Mouse (Mus musculus): ENCODE measurements around the gene Rcsd1. TPM values are rescaled to one million over a fixed set of nuclear protein-coding genes. Genes with fewer than 3 reads are reported as not detected.

The Rcsd1 gene
- 10 to 100 TPM; 27.8 to 32.6 TPM for total RNA-seq (2021)
- long read RNA-seq, experiment 1, full-length matches to known transcripts, result 33 of 46 reads
- long read RNA-seq, experiment 1, partial matches to known transcripts, result 5 of 46 reads
- long read RNA-seq, experiment 1, other reads (novel, unspliced or antisense), result 8 of 46 reads
- long read RNA-seq, experiment 2, full-length matches to known transcripts, result 13 of 17 reads
- long read RNA-seq, experiment 2, partial matches to known transcripts, result 2 of 17 reads
- long read RNA-seq, experiment 2, other reads (novel, unspliced or antisense), result 2 of 17 reads

- no peak for DNase-seq
These were observed at the start of gene Rcsd1 for GRCm38 (mm10) chr1:165709629-165710256. Rcsd1 (minus strand) TSS chr1:165709757.

DNA sequence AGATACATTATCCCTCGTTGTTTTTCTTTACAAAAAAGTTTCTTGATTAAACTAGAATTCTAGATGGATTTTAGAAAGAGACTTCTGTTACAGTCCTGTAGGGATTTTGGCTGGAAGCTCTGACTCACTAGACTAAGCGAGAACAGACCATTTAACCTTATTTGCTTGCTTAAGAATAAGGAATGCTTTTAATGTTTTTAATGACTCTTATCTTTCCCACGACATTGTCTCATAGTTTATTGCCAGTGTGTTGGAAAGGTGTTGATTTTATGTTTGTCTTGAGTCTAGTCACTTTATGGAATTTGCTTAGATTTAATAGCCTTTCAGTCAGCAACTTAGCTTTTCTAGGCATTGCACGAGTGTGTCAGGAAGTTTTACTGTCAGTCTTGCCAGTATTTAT, 45.6 kb upstream of the Rcsd1 start:
- DNase-seq, result no peak

- DNase-seq, result no peak
These were observed 44.6 kb upstream of the Rcsd1 start for GRCm38 (mm10) chr1:165754205-165754604.

GRCm38 (mm10) chr1:165751838-165752237, 42.3 kb upstream of the Rcsd1 start:
- DNase-seq, result no peak

- no peak for DNase-seq
These were observed 41.6 kb upstream of the Rcsd1 start for GRCm38 (mm10) chr1:165751142-165751541.

DNA sequence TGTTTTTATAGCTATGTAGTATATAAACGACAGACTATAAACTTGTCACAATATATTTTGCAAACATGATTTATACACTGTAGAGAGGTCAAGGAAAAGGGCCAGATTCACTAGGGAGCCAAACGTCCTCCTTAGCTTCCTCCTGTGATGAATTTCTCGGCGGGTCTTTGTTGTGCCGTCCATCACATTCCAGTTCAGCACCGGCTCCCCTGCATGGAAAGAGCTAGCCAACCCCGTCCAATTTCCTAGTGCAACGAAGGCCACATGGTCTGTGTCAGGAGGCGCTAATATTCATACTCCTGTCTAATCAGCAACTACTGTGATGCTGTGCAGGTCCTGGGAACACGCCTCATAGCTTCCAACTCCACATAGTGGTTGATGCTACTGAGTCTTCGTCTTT, 38.5 kb upstream of the Rcsd1 start:
- DNase-seq, result no peak

- no peak for DNase-seq
These were observed 32.4 kb upstream of the Rcsd1 start for GRCm38 (mm10) chr1:165741989-165742388.

DNA sequence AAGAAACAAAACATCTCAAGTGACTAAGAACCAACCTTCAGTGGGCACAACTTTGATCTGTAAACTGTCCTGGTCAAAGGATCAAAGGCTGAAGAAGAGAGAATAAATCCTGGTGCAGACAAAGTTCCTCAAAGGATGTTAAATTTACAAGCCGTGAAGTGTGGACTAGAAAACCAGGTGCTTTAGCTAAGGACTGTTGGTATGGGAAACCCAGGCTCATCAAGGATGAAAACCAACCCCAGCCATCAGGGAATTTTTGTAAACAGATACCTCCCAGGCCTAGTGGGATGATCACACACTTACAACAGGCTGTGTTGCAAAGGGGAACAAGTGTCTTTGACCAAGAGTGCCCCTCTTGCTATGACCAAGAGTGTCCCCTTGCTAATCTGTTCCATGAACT, 29.4 kb upstream of the Rcsd1 start:
- DNase-seq, result no peak

GRCm38 (mm10) chr1:165737867-165738266, 28.3 kb upstream of the Rcsd1 start:
- no peak for DNase-seq

- no peak for DNase-seq
These were observed 27.9 kb upstream of the Rcsd1 start for GRCm38 (mm10) chr1:165737451-165737850.

DNA sequence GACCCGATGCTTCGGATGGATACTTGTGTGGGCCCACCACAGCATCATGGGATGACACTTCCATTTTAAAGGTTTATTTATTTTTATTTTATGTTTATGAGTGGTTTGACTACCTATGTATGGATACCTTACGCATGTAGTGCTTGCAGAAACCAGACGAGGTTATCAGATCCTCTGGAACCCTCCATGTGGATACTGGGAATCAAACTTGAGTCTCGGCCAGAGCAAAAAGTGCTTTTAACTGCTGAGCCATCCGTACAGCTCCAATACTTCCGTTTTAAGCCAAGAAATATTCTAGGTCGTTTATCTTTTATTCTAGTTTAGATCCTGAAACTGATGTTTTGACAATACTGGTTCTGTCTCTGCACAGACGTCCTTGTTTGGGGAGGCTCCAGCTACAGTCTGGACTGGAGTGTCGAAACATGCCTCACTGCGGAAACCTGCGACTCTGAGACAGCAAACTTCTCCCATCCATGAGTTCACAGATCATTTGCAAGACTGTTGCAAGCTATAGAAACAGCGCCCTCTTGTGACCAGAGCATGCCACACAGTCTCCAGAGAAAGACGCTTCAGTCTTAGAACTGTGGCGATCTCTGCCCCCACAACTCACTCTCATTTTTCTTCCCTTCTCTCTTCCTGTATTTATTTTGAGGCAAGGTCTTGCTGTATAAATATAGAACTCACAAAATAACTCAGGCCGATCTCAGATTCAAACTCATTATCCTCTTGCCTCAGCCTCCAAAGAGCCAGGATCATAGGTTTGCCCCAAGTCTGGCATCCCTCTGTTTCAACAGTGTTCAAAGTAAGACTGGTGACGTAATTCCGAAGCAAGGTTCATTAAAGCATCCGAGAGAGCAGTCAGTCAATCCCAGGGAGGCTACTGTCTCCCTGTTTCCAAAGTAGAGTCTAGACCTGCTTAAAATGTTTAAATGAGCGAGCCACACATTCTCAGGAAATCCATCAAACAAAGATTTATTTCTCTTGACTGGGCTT, 26.6 kb upstream of the Rcsd1 start:
- peak; percentile 90 for DNase-seq

GRCm38 (mm10) chr1:165734840-165735239, 25.3 kb upstream of the Rcsd1 start:
- no peak for DNase-seq

GRCm38 (mm10) chr1:165731553-165731952, 22.0 kb upstream of the Rcsd1 start:
- DNase-seq, result no peak

GRCm38 (mm10) chr1:165730129-165730528, 20.6 kb upstream of the Rcsd1 start:
- DNase-seq, result no peak

DNA sequence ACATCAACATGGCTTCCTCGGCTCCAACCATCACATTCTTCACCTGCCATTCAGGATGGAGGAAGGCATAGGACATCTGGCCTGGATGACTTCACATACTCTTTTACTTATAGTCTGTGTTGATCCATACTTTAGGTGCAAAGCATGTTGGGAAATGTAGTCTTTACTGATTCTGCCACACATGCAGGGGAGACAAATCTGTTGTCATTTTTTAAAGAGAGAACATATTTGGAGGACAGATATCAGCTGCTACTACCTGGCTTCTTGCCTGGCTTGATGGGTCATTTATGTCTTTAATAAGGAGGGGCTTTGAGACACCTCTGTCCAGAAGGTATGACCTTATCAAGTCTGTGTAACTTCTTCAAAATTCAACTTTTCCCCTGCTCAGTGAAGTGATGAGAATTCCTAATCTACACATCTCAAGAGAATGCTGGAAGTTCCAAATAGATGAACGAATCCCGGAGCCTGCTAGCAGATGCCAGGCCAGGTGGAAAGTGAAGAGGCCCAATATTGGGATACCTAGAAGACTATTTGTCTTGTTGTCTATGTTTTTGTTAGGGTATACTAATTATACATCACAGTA, 18.6 kb upstream of the Rcsd1 start:
- DNase-seq, result no peak

GRCm38 (mm10) chr1:165726986-165727385, 17.4 kb upstream of the Rcsd1 start:
- no peak for DNase-seq

- DNase-seq, result no peak
These were observed 15.6 kb upstream of the Rcsd1 start for GRCm38 (mm10) chr1:165725039-165725644.

DNA sequence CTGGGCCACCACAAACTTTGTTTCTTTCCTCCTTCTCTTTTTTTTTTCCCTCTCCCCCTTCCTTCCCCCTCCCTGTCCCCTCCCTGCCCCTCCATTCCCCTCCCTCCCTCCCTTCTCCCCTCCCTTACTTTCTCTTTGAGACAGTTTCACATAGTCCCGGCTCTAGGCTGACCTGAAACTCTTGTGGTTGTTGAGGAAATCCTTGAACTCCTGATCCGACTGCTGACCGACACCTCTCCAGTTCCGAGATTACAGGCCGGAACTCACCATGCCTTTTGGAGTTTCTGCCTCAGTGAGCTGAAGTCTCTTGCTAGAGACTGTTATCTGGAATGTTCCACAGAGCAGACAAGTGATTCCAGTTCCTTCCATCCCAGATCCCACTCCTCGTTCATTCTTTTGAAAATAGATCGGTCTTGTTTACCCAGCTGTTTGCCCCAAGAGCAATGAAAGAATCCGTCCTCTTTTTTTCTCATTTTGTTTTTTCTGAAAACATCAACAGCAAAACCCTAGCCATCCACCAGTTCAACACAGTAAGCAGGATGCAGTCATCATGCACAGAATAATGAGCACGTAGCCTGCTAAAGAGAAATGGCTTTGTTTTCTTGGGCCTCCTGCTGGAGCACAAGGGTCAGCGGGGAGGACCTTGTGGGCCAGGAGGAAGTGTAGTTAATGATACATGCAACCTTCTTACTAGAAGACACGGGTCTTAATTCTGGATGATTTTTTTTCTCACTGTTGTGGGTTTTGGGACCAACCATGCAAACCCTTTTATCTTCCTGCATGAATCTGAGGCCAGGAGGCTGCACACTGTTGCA, 14.9 kb upstream of the Rcsd1 start:
- no peak for DNase-seq

GRCm38 (mm10) chr1:165722531-165723123, 13.1 kb upstream of the Rcsd1 start:
- no peak for DNase-seq

DNA sequence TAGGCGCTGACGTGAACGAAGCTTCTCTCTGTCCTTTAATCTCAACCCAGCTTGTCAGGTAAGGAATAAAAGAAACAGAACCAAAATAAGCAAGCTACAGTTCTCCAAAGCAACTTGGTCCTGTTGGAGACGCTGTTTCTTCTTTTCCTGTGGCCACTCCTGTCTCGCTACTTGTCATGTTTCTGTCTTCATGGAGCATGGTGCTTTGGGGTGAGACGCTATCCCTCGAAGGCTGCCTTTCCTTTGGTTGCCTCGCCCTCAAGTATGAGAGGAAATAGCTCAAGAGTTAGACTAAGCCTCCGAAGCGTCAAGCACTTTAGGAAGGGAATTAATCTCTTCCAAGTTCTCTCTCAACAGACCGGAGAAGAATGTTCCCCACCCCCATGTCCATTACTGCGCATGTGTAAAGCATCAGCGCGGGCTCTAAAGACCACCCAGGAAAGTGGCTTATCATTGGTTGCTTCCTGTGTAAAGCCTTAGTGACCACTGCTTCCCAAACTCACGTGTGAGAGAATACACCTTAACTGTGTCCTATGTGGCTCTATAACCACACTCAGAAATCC, 9.1 kb upstream of the Rcsd1 start:
- no peak for DNase-seq
